Mouse (Mus musculus) thymus, postnatal 36 days (tissue): ENCODE results near the gene Olfr868.

ENCODE experiments used
- DNase-seq, 2 experiments: peaks; one replicate each; pipeline ENCODE4 v3.0.0; 2022; ENCODE audit warnings: mixed read lengths in 2 of 2

The Olfr868 gene

DNA sequence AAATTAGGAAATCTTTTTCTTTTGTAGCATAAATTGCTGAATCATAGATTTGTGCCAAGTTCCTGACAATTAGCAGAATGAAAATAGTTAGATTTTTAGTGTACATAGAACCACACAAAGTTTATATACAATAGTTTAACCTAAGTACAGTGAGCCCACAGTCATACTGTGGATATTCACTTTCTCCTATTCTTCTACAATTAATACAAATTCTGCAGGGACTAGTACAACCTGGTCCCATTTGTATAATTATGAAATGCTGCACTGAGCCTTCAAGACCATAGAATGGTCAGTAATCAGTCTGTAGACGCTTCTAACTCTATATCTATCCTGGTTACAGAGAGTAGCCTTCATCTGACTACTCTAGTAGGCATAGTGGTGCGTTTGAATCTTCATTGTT lies at the start of gene Olfr868:
Gene Olfr868 (plus strand): TSS at position 301 of the 400 bp plus-strand sequence.
- no peak for DNase-seq

DNA sequence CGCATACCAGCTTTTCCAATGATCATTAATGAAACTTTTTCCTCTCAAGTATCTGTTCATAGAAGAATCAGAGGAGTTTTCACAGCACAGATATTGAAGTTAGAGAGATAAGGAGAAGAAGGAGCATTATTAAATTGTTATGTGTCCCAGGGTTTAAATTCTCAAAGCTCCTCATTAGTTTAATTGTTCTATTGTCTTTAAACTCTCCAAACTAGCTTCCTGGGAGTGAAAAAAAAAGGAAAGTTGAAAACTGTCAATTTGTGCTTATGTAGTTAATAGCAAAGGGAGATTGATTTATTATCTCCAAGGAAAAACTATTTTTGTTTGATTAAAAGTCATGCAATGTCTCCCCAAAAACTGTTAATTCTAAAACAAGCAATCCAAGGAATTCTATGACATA lies 41.0 kb upstream of the Olfr868 start, which contains the start of gene Olfr867:
Gene Olfr867 (minus strand): TSS at position 101 of the 400 bp plus-strand sequence.
- no peak for DNase-seq

DNA sequence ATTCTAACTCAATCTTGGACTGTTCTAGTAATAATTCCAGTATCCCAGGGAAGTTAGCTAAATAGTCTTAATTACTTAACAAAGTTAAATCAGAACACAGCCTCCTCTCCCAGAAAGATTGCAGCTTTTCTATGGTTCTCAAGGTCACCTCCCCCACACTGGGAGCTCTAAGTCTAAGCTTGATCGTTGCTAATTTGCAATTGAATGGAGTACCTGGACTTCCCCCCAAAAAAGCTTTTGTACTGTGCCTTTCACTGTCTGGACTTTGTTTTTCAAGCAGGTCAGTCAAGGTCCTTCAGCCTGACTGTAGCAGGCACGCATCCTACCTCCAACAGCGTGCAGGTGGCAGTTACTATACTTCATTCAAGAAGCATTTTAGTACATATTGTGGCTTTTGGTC lies 28.2 kb upstream of the Olfr868 start:
- DNase-seq: no peak

DNA sequence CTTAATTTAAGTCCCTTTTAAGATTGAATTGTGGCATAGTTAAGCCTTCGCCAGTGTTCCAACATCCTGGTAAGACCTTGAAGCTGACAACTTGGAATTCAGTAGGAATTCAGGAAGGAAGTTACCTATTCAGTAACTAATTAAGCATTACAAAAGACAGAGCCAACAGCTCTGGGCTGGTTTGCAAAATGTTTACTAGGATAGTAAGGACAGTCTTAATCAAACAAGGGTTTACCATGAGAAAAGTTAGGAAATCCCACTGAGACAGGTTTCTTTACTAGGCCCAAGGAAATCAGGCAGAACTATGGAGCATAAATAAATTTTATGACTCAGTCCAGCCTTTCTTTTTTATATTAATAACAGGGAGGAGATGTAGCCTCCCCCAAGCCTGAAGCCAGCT lies 27.1 kb upstream of the Olfr868 start:
- DNase-seq: no peak

DNA sequence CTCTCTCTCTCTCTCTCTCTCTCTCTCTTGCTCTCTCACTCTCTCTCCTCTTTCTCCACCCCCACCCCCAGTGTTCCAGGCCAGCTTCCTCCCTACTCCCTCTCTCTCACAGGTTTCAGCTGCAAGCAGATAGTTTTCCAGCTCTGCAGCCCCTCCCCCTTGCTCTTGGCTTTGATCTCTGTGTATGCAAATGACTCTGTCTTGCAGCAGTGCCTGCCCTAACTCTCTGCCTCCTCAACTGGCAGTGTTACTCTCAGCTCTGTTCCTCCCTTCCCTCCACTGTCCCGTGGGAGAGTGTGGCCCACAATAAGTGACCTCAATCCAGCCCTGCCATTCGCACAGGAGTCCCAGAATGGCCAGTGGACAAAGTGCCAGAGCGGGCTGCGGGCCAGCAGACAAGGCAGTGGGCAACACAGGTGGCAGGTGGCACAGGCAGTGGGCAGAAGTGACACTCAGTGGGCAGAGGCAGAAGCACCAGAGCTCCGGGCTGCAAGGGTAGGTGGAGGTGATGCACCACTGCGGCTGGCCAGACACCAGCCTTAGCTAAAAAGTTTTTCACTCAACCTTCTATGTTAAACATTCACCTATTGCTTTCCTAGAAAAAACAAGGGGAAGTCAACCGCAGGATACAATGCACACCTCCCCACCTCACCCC lies 24.8 kb upstream of the Olfr868 start:
- DNase-seq: no peak

DNA sequence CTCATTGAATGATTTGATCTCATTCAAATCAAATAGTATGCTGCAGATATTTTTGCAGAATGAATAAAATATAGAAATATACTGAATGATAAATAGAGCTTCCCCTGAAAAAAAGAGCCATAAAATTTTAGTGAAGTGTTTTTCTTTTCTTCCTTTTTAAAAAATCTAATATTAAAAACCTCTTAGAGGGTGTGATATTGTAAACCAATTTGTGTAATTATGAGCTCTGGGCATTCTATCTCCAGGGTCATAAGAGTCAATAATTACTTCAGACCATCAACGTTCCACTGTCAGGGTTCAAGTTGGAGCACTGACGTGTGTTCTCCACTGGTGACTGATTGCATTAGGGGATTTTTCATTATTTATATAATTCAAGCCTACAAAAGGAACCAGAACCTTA lies 30.3 kb downstream of the Olfr868 start, which contains the start of gene Olfr869:
Gene Olfr869 (plus strand): TSS at position 301 of the 400 bp plus-strand sequence.
- no peak for DNase-seq

DNA sequence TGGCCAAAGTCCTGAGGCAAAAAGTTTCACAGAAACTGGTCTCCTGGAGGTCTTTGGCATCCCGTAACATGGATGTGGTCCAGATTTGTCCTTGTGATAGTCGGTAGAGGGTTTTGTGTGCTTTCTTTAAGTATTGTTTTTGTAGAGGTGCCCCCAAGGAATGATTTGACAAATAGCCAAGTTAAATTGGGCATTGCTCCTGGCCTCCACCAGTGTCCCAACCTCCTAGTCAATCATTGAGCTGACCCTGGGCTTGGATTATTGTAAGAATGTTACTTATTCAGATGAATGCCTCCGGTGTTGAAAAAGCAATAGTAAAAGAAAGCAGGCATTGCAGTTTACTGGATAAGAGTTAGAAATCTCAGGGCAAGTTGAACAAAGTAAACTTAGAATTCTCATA lies 51.3 kb downstream of the Olfr868 start:
- no peak for DNase-seq
